8 mouse cellular contexts compared by ENCODE assay signal in genomic region chr17:71285929-71286328, GRCm38 (mm10). TPM values are rescaled to one million over a fixed set of nuclear protein-coding genes. Genes with fewer than 3 reads are reported as not detected.
DNase-seq lines count a peak whose midpoint lies in the region; ATAC-seq and TF ChIP-seq lines count a peak whose summit lies in the region.

No protein-coding gene starts in this region.

- H3K36me3 ChIP-seq in heart, adult 2 months (ENCODE audit: control insufficient read depth, insufficient read depth, low read length), result no peaks in the 10 kb centered on the region
- no peaks in the 10 kb centered on the region for H3K36me3 ChIP-seq in stomach, postnatal 0 days (ENCODE audit: control insufficient read depth, insufficient read depth, low read length)
- H3K36me3 ChIP-seq in midbrain, postnatal 0 days (ENCODE audit: insufficient read depth, low read length), result no peaks in the 10 kb centered on the region
- H3K36me3 ChIP-seq in intestine, embryonic 15.5 days, result no peaks in the 10 kb centered on the region

- no peaks in the 10 kb centered on the region for H3K9me3 ChIP-seq in stomach, postnatal 0 days (ENCODE audit: control insufficient read depth, low read length)
- no peaks in the 10 kb centered on the region for H3K9me3 ChIP-seq in midbrain, postnatal 0 days (ENCODE audit: low read length)
- no peaks in the 10 kb centered on the region for H3K9me3 ChIP-seq in intestine, embryonic 15.5 days

- H3K4me2 ChIP-seq in stomach, postnatal 0 days (replicated peaks; ENCODE audit: low read depth), result no peak overlapping the region
- H3K4me2 ChIP-seq in midbrain, postnatal 0 days (ENCODE audit: low read depth, low read length, poor library complexity, severe bottlenecking), result no peak overlapping the region
- H3K4me2 ChIP-seq in intestine, embryonic 15.5 days (replicated peaks), result no peak overlapping the region

- TF ChIP-seq POLR2A in heart, adult 2 months (IDR thresholded peaks at IDR 0.05; ENCODE audit: insufficient read depth, low read depth, low read length), result no peak

- H3K4me1 ChIP-seq in heart, adult 2 months (ENCODE audit: control insufficient read depth, insufficient read depth, low read length), result peaks cover 15% of the 10 kb centered on the region
- no peaks in the 10 kb centered on the region for H3K4me1 ChIP-seq in stomach, postnatal 0 days (replicated peaks; ENCODE audit: control insufficient read depth, insufficient read depth)
- H3K4me1 ChIP-seq in midbrain, postnatal 0 days (ENCODE audit: insufficient read depth, low read length), result no peaks in the 10 kb centered on the region
- H3K4me1 ChIP-seq in intestine, embryonic 15.5 days (replicated peaks), result peaks cover 6% of the 10 kb centered on the region; the same call in 1 of the 2 replicates

- peak; percentile 48 for DNase-seq in lung, postnatal 10 days
- no peak for DNase-seq in lung, adult 18-20 months
- peak; percentile 75 to 85 for DNase-seq in heart, adult 2 months
- DNase-seq in kidney, postnatal 36 days, result peak; percentile 65 to 70
- DNase-seq in stomach, postnatal 0 days (ENCODE audit: low spot score), result no peak
- DNase-seq in midbrain, postnatal 0 days (ENCODE audit: low spot score), result no peak
- no peak for DNase-seq in layer of hippocampus, postnatal 14 days (ENCODE audit: low spot score in 2 of 2)

- intact Hi-C loops in heart, adult 2 months (cut with DNase I), result loop anchor here (1.0 kb wide), 2 partner anchors 18 to 35 kb away; no protein-coding TSS in a partner anchor

- peak overlapping the region; percentile 53; the same call in 1 of the 2 replicates for H3K27ac ChIP-seq in heart, adult 2 months
- H3K27ac ChIP-seq in stomach, postnatal 0 days (replicated peaks), result no peak overlapping the region
- H3K27ac ChIP-seq in midbrain, postnatal 0 days (ENCODE audit: low read depth, low read length), result no peak overlapping the region
- H3K27ac ChIP-seq in intestine, embryonic 15.5 days, result no peak overlapping the region

- no peak overlapping the region for H3K4me3 ChIP-seq in heart, adult 2 months
- H3K4me3 ChIP-seq in stomach, postnatal 0 days (ENCODE audit: low read depth, low read length), result no peak overlapping the region
- no peak overlapping the region for H3K4me3 ChIP-seq in midbrain, postnatal 0 days (ENCODE audit: low read depth, low read length)
- no peak overlapping the region for H3K4me3 ChIP-seq in intestine, embryonic 15.5 days (replicated peaks)

- peak; percentile 43 for TF ChIP-seq CTCF in heart, adult 2 months (IDR thresholded peaks at IDR 0.05)
- no peak for TF ChIP-seq CTCF in stomach, postnatal 0 days (IDR thresholded peaks at IDR 0.05; ENCODE audit: low read depth)
- TF ChIP-seq CTCF in midbrain, postnatal 0 days (IDR thresholded peaks at IDR 0.05), result no peak

- TF ChIP-seq EP300 in heart, adult 2 months (IDR thresholded peaks at IDR 0.05; ENCODE audit: insufficient read depth, low read depth, low read length), result peak; percentile 97
- TF ChIP-seq EP300 in stomach, postnatal 0 days (optimal IDR thresholded peaks at IDR 0.05), result no peak

- H3K9ac ChIP-seq in heart, adult 2 months (ENCODE audit: low read depth, low read length), result no peak overlapping the region
- no peak overlapping the region for H3K9ac ChIP-seq in stomach, postnatal 0 days (ENCODE audit: low read length)
- no peak overlapping the region for H3K9ac ChIP-seq in midbrain, postnatal 0 days (replicated peaks; ENCODE audit: low read length, poor library complexity, severe bottlenecking)
- no peak overlapping the region for H3K9ac ChIP-seq in intestine, embryonic 15.5 days

- H3K79me2 ChIP-seq in heart, adult 2 months (replicated peaks; ENCODE audit: control insufficient read depth, insufficient read depth, low read length), result no peaks in the 10 kb centered on the region

- peak; percentile 30; the same call in 1 of the 2 replicates for ATAC-seq in stomach, postnatal 0 days (ENCODE audit: low FRiP score, low TSS enrichment)
- ATAC-seq in midbrain, postnatal 0 days (ENCODE audit: low FRiP score), result no peak
- ATAC-seq in intestine, embryonic 15.5 days, result no peak; the same call in 1 of the 2 replicates

- WGBS in heart, adult 2 months, result 42% methylated on average over 6 of the region's 6 CpGs
- WGBS in stomach, postnatal 0 days, result 65% methylated on average over 6 of the region's 6 CpGs
- WGBS in midbrain, postnatal 0 days, result 79% methylated on average over 6 of the region's 6 CpGs
- 75% methylated on average over 6 of the region's 6 CpGs for WGBS in intestine, embryonic 15.5 days

- H3K27me3 ChIP-seq in heart, adult 2 months (ENCODE audit: control insufficient read depth, insufficient read depth, low read length), result no peaks in the 10 kb centered on the region
- H3K27me3 ChIP-seq in stomach, postnatal 0 days (ENCODE audit: control insufficient read depth, insufficient read depth, low read length), result no peaks in the 10 kb centered on the region
- no peaks in the 10 kb centered on the region for H3K27me3 ChIP-seq in midbrain, postnatal 0 days (ENCODE audit: insufficient read depth, low read length)
- no peaks in the 10 kb centered on the region for H3K27me3 ChIP-seq in intestine, embryonic 15.5 days (replicated peaks)

RNA-seq across cellular contexts. Expression of gene Emilin2, which starts 25.8 kb away (rescaled TPM):
- total RNA-seq in heart, adult 2 months (2021), result 10 to 100 TPM; 43.3 to 43.5 TPM
- 37.2 and 39.3 TPM in 2 replicates for polyA plus RNA-seq in heart, adult 2 months (2012; rRNA removed)
- 1.4 TPM in 2 replicates for polyA plus RNA-seq in stomach, postnatal 0 days (2015; fragmentation: Nextera tagmentation; extraction: Ambion mirVana)
- total RNA-seq in midbrain, postnatal 0 days (2014; rRNA removed), result 1.9 and 3.7 TPM in 2 replicates
- 0.93 and 2.2 TPM in 2 replicates for polyA plus RNA-seq in midbrain, postnatal 0 days (2015; fragmentation: Nextera tagmentation; extraction: Ambion mirVana)
- 2.6 and 2.7 TPM in 2 replicates for polyA plus RNA-seq in intestine, embryonic 15.5 days (2015; fragmentation: Nextera tagmentation; extraction: Ambion mirVana)
- 1 to 10 TPM; 2.5 to 4.1 TPM for total RNA-seq in layer of hippocampus, postnatal 14 days (2021)

Comparison
In these comparisons a context has a peak if more than half of its experiments do, and no peak if none do; other contexts are left out.
1. DNase-seq: peak in lung, postnatal 10 days (single experiment), heart, adult 2 months (2 of 2) and kidney, postnatal 36 days (2 of 2); none in lung, adult 18-20 months (0 of 2), stomach, postnatal 0 days (single experiment), midbrain, postnatal 0 days (single experiment) and layer of hippocampus, postnatal 14 days (0 of 2).
2. RNA of gene Emilin2, which starts 25.8 kb away (polyA plus RNA-seq): 37.2 to 39.3 TPM in heart, adult 2 months; 2.6 to 2.7 TPM in intestine, embryonic 15.5 days, 1.4 TPM in stomach, postnatal 0 days and 0.93 to 2.2 TPM in midbrain, postnatal 0 days; every median in the first group is over 10 times any median in the second.